Mouse (Mus musculus): ENCODE results near the gene Cxcl14.

GRCm38 (mm10) chr13:56296659-56297020, 289 bp upstream of the Cxcl14 start:
- TF ChIP-seq POLR2A (IDR thresholded peaks at IDR 0.05; ENCODE audit: low read depth, low read length) = no peak
- TF ChIP-seq CTCF (conservative IDR thresholded peaks at IDR 0.05 in 1 of 2, IDR thresholded peaks at IDR 0.05 in 1 of 2; ENCODE audit: low read depth in 2 of 2, low read length in 2 of 2) = no peak
- no peak for TF ChIP-seq MAX (IDR thresholded peaks at IDR 0.05; ENCODE audit: low read length)
- no peak for TF ChIP-seq KAT2A (IDR thresholded peaks at IDR 0.05; ENCODE audit: insufficient replicate concordance, low read length)
- TF ChIP-seq TCF12 (IDR thresholded peaks at IDR 0.05; ENCODE audit: low read depth, low read length) = no peak
- TF ChIP-seq ELF1 (IDR thresholded peaks at IDR 0.05; ENCODE audit: low read depth, low read length) = no peak
- TF ChIP-seq NELFE (IDR thresholded peaks at IDR 0.05; ENCODE audit: low read depth, low read length) = no peak
- no peak for TF ChIP-seq MAFK (IDR thresholded peaks at IDR 0.05; ENCODE audit: insufficient replicate concordance, low read length)

All from CH12.LX (cell line).